Mouse (Mus musculus) urinary bladder, postnatal 4 days (tissue): ENCODE data around the gene Hspa1b.

ENCODE experiments used
- DNase-seq, 2 experiments: peaks; one replicate each; pipeline ENCODE4 v3.0.0; 2021 to 2022; ENCODE audit warnings: low spot score in 2 of 2

Hspa1b gene

GRCm38 (mm10) chr17:34928841-34929240 lies 30.2 kb downstream of the Hspa1b start:
- no peak for DNase-seq

GRCm38 (mm10) chr17:34927306-34928019 lies 31.6 kb downstream of the Hspa1b start:
- no peak for DNase-seq

GRCm38 (mm10) chr17:34924258-34924657 lies 34.8 kb downstream of the Hspa1b start:
- no peak for DNase-seq

GRCm38 (mm10) chr17:34922939-34923338 lies 36.1 kb downstream of the Hspa1b start:
- no peak for DNase-seq

GRCm38 (mm10) chr17:34917188-34917587 lies 41.9 kb downstream of the Hspa1b start:
- DNase-seq, result no peak

- DNase-seq, result no peak
Observed at GRCm38 (mm10) chr17:34916316-34916715, 42.7 kb downstream of the Hspa1b start.

- no peak for DNase-seq
Observed at GRCm38 (mm10) chr17:34915410-34915831, 43.6 kb downstream of the Hspa1b start.

GRCm38 (mm10) chr17:34913930-34914665 lies 44.9 kb downstream of the Hspa1b start, which contains the start of gene Slc44a4:
Gene Slc44a4, plus strand, starts transcription at chr17:34914466.
- DNase-seq, result no peak

GRCm38 (mm10) chr17:34911945-34912351 lies 47.1 kb downstream of the Hspa1b start:
- peak; percentile 56 to 84 for DNase-seq

- no peak for DNase-seq
Observed at GRCm38 (mm10) chr17:34910982-34911381, 48.1 kb downstream of the Hspa1b start.
